Mouse (Mus musculus) limb, embryonic 11.5 days (tissue): ENCODE measurements around the gene Dedd. TPM values are rescaled to one million over a fixed set of nuclear protein-coding genes. Genes with fewer than 3 reads are reported as not detected.

ENCODE experiments used
- ATAC-seq: fragments of 200-750 bp; cut with Nextera tagmentation; 2 replicates; pipeline ENCODE4 v1.8.0; 2017; ENCODE audit warnings: low read depth; ENCODE audit not compliant: insufficient number of reproducible peaks, low FRiP score, low TSS enrichment
- DNase-seq: peaks from one replicate; pipeline ENCODE4 v3.0.0-alpha.2; 2015; ENCODE audit warnings: low spot score
- H3K27ac ChIP-seq: fragments of 300-500 bp; sonication (generic); replicated peaks from 2 replicates; pipeline ENCODE4 v1.5.1; 2014; ENCODE audit warnings: low read depth, mild to moderate bottlenecking, low read length
- H3K27me3 ChIP-seq: fragments of 300-500 bp; sonication (generic); 2 replicates; pipeline ENCODE4 v1.6.1; 2014; ENCODE audit warnings: mild to moderate bottlenecking, low read length, mixed read lengths; ENCODE audit not compliant: control insufficient read depth, insufficient read depth
- H3K36me3 ChIP-seq: fragments of 300-500 bp; sonication (generic); 2 replicates; pipeline ENCODE4 v1.6.1; 2014; ENCODE audit warnings: mild to moderate bottlenecking, low read length, moderate library complexity, mixed read lengths; ENCODE audit not compliant: control insufficient read depth, insufficient read depth
- H3K4me1 ChIP-seq: fragments of 300-500 bp; sonication (generic); 2 replicates; pipeline ENCODE4 v1.6.1; 2014; ENCODE audit warnings: low read length, mixed read lengths; ENCODE audit not compliant: control insufficient read depth, insufficient read depth
- H3K4me2 ChIP-seq: fragments of 300-500 bp; sonication (generic); 2 replicates; pipeline ENCODE4 v1.6.1; 2014; ENCODE audit warnings: low read depth, mild to moderate bottlenecking, moderate library complexity; ENCODE audit not compliant: severe bottlenecking
- H3K4me3 ChIP-seq: fragments of 300-500 bp; sonication (generic); 2 replicates; pipeline ENCODE4 v1.5.1; 2014; ENCODE audit warnings: low read depth, low read length
- H3K9ac ChIP-seq: fragments of 300-500 bp; sonication (generic); 2 replicates; pipeline ENCODE4 v1.6.1; 2014; ENCODE audit warnings: mild to moderate bottlenecking, low read length
- H3K9me3 ChIP-seq: fragments of 300-500 bp; sonication (generic); 2 replicates; pipeline ENCODE4 v1.6.1; 2016; ENCODE audit warnings: low read length; ENCODE audit not compliant: control insufficient read depth
- WGBS: fragments of 180-500 bp; shearing (Covaris S2); extraction: QIAGEN DNeasy Blood & Tissue Kit; methylation state at CpG from one replicate; pipeline ENCODE4 v1.1.7; 2014; 5-methylcytosine and 5-hydroxymethylcytosine counted together
- polyA plus RNA-seq: library from polyadenylated mRNA; unstranded; fragments of >200 nt; fragmentation: Nextera tagmentation; extraction: Ambion mirVana; gene quantifications from 2 replicates; pipeline ENCODE4 v1.2.1, GENCODE M21; 2014

The Dedd gene
- polyA plus RNA-seq, 1 experiment from 2014 or later: 55.7 TPM

GRCm38 (mm10) chr1:171284491-171284890 is 44.5 kb upstream of the Dedd start:
- no peak for ATAC-seq
- Histone ChIP-seq H3K4me3 (no peak overlapping the region), H3K36me3 (peaks cover 14% of the 10 kb centered on the region; the same call in 1 of the 2 replicates)

GRCm38 (mm10) chr1:171285096-171285892 is 43.7 kb upstream of the Dedd start:
- no peak overlapping the region for H3K4me2 ChIP-seq
- peaks cover 9% of the 10 kb centered on the region; the same call in 1 of the 2 replicates for H3K4me1 ChIP-seq
- H3K9me3 ChIP-seq: no peaks in the 10 kb centered on the region
- WGBS: 89% methylated on average over 20 of the region's 20 CpGs
- H3K27ac ChIP-seq: no peak overlapping the region
- no peak overlapping the region for H3K9ac ChIP-seq
- DNase-seq: no peak
- H3K4me3 ChIP-seq: no peak overlapping the region
- H3K27me3 ChIP-seq: no peaks in the 10 kb centered on the region
- H3K36me3 ChIP-seq: peaks cover 20% of the 10 kb centered on the region; the same call in 1 of the 2 replicates
- ATAC-seq: no peak

More at GRCm38 (mm10) chr1:171284491-171284890, 44.5 kb upstream of the Dedd start:
- Histone ChIP-seq H3K27ac (no peak overlapping the region), H3K4me2 (no peak overlapping the region), H3K9me3 (no peaks in the 10 kb centered on the region), H3K4me1 (peaks cover 17% of the 10 kb centered on the region), H3K27me3 (no peaks in the 10 kb centered on the region), H3K9ac (no peak overlapping the region)
- no peak for DNase-seq
- WGBS: 89% methylated on average over 15 of the region's 15 CpGs

DNA sequence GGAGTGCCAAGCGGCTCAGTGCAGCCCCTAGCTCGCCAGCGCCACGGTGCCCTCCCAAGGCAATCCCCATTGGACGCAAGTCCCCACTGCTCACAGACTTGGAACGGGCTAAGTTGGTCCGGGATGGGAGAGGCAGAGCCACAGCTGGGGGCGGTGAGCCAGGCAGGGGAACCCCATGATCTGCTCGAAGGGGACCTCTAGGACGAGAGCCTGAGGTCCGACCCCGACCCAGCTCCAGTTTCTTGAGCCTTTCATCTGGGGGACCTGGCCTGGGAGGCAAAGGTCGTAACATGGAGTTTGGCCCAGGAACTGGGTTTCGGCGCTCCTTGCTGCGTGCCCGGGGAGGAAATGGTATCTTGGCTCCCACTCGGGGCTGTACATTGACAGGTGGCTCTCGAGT is 42.4 kb upstream of the Dedd start:
- no peak overlapping the region for H3K27ac ChIP-seq
- H3K4me1 ChIP-seq: peaks cover 7% of the 10 kb centered on the region; the same call in 1 of the 2 replicates
- peaks cover 20% of the 10 kb centered on the region; the same call in 1 of the 2 replicates for H3K36me3 ChIP-seq
- peak overlapping the region; percentile 45; the same call in 1 of the 2 replicates for H3K4me2 ChIP-seq
- H3K27me3 ChIP-seq: no peaks in the 10 kb centered on the region
- DNase-seq (no peak), ATAC-seq (no peak)
- H3K4me3 ChIP-seq: no peak overlapping the region
- no peaks in the 10 kb centered on the region for H3K9me3 ChIP-seq
- H3K9ac ChIP-seq: no peak overlapping the region
- WGBS: 90% methylated on average over 19 of the region's 19 CpGs

DNA sequence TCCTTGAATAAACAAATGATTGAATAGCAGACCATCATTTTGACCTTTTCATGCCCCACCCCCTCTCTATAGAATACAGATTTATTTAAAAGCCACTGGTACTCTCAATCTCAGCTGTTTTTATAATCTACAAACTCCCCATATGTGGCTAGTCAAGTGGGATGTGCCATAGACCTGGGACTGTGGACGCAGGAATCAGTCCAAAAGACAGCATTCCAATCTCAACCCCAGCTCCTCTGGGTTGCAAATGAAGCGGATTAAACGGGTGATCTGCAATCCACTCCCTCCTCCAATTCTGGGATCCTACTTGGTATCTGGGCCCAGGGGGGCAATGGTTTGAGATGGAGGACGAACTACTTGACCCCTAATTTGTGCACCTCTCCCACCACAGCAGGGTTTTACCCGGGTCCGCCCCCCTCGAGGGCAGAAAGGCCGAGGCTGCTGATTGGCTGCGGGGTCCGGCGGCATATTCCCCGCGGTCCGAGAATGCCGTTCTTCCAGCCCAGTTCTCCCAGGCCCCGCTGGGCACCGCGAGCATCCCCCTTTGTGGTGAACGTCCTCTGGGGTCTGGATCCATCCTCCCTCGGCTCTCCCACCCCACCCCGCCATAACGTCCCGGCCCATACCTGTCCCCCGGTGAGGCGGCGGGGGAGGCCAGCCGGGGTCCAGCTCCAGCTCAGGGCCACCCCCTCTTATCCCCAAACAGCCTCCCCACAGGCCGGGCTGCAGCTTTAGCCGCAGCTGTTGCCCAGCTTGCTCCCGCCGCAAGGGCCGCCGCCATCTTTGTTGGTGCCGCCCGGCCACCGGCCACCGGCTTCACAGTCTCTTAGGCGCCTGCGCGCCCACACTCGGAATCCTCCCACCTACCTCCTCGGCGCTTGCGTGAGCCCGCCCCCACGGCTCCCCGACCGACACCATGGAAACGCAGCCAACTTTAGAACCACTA is 41.5 kb upstream of the Dedd start, which contains the start of gene Usp21:
Gene Usp21 (minus strand): TSS at position 856 of the 946 bp plus-strand sequence.
- Histone ChIP-seq H3K36me3 (peaks cover 20% of the 10 kb centered on the region; the same call in 1 of the 2 replicates), H3K27ac (peak within 1 kb of the TSS; percentile 86), H3K9ac (peak within 1 kb of the TSS; percentile 98), H3K4me3 (peak within 1 kb of the TSS; percentile 85), H3K9me3 (no peaks in the 10 kb centered on the region), H3K4me2 (peak within 1 kb of the TSS; percentile 45), H3K27me3 (no peaks in the 10 kb centered on the region), H3K4me1 (peaks cover 3% of the 10 kb centered on the region; the same call in 1 of the 2 replicates)
- under 1% methylated on average over 49 of the region's 49 CpGs for WGBS
- ATAC-seq (peak; percentile 91), DNase-seq (peak; percentile 93)

GRCm38 (mm10) chr1:171288328-171288727 is 40.6 kb upstream of the Dedd start:
- no peaks in the 10 kb centered on the region for H3K27me3 ChIP-seq
- no peak overlapping the region for H3K27ac ChIP-seq
- DNase-seq (no peak), ATAC-seq (no peak)
- 65% methylated on average over 4 of the region's 4 CpGs for whole genome bisulfite sequencing
- peaks cover 20% of the 10 kb centered on the region; the same call in 1 of the 2 replicates for H3K36me3 ChIP-seq
- no peak overlapping the region for H3K9ac ChIP-seq
- H3K4me2 ChIP-seq: peak overlapping the region; percentile 45; the same call in 1 of the 2 replicates
- H3K9me3 ChIP-seq: no peaks in the 10 kb centered on the region
- peaks cover 5% of the 10 kb centered on the region; the same call in 1 of the 2 replicates for H3K4me1 ChIP-seq
- H3K4me3 ChIP-seq: peak overlapping the region; percentile 85; the same call in 1 of the 2 replicates

GRCm38 (mm10) chr1:171293351-171293750 is 35.6 kb upstream of the Dedd start:
- Histone ChIP-seq H3K9ac (no peak overlapping the region), H3K36me3 (peaks cover 6% of the 10 kb centered on the region; the same call in 1 of the 2 replicates), H3K27me3 (no peaks in the 10 kb centered on the region), H3K27ac (no peak overlapping the region), H3K9me3 (no peaks in the 10 kb centered on the region), H3K4me1 (peaks cover 4% of the 10 kb centered on the region; the same call in 1 of the 2 replicates), H3K4me3 (no peak overlapping the region; the same call in 1 of the 2 replicates), H3K4me2 (peak overlapping the region; percentile 64)
- 80% methylated on average over 3 of the region's 3 CpGs for WGBS
- DNase-seq: no peak
- no peak for ATAC-seq

- no peaks in the 10 kb centered on the region for H3K9me3 ChIP-seq
- H3K27me3 ChIP-seq: no peaks in the 10 kb centered on the region
- DNase-seq: no peak
- 37% methylated on average over 5 of the region's 5 CpGs for WGBS
- peak overlapping the region; percentile 59 for H3K4me3 ChIP-seq
- peak overlapping the region; percentile 86; the same call in 1 of the 2 replicates for H3K27ac ChIP-seq
- H3K4me2 ChIP-seq: peak overlapping the region; percentile 64
- peaks cover 6% of the 10 kb centered on the region; the same call in 1 of the 2 replicates for H3K36me3 ChIP-seq
- peak overlapping the region; percentile 84 for H3K9ac ChIP-seq
- ATAC-seq: no peak
- H3K4me1 ChIP-seq: peaks cover 4% of the 10 kb centered on the region; the same call in 1 of the 2 replicates
These were observed 35.0 kb upstream of the Dedd start for GRCm38 (mm10) chr1:171293906-171294297.
